Mouse (Mus musculus) cortical plate, adult 2 months (tissue): ENCODE measurements around the gene Arhgap40. TPM values are rescaled to one million over a fixed set of nuclear protein-coding genes. Genes with fewer than 3 reads are reported as not detected.

Experiments used
- H3K27ac ChIP-seq: fragments of 200-500 bp; 2 replicates; pipeline ENCODE4 v1.5.1; 2012; ENCODE audit warnings: low read length, control low read depth, inconsistent platforms; ENCODE audit not compliant: insufficient read depth
- H3K4me1 ChIP-seq: fragments of 200-500 bp; 2 replicates; pipeline ENCODE4 v1.6.1; 2011; ENCODE audit warnings: low read length; ENCODE audit not compliant: control insufficient read depth, insufficient read depth
- H3K4me3 ChIP-seq: fragments of 200-500 bp; 2 replicates; pipeline ENCODE4 v1.5.1; 2011; ENCODE audit warnings: mild to moderate bottlenecking, low read length, control low read depth; ENCODE audit not compliant: insufficient read depth
- CTCF ChIP-seq: fragments of 200-500 bp; IDR thresholded peaks from 2 replicates; pipeline ENCODE4 v1.5.1; 2011; ENCODE audit warnings: mild to moderate bottlenecking, control low read depth, low read length; ENCODE audit not compliant: insufficient read depth; ENCODE audit errors: extremely low read depth
- POLR2A ChIP-seq: fragments of 200-500 bp; IDR thresholded peaks from 2 replicates; pipeline ENCODE4 v1.6.1; 2011; ENCODE audit warnings: mild to moderate bottlenecking, low read length, control low read depth; ENCODE audit not compliant: insufficient read depth; ENCODE audit errors: extremely low read depth
- polyA plus RNA-seq: library from polyadenylated mRNA; depleted of rRNA; stranded (reverse); fragments of >200 nt; gene quantifications from 2 replicates; pipeline ENCODE4 v1.2.3, GENCODE M21; 2012; rRNA removed

Gene Arhgap40
- polyA plus RNA-seq, 1 experiment: 1.3 TPM

DNA sequence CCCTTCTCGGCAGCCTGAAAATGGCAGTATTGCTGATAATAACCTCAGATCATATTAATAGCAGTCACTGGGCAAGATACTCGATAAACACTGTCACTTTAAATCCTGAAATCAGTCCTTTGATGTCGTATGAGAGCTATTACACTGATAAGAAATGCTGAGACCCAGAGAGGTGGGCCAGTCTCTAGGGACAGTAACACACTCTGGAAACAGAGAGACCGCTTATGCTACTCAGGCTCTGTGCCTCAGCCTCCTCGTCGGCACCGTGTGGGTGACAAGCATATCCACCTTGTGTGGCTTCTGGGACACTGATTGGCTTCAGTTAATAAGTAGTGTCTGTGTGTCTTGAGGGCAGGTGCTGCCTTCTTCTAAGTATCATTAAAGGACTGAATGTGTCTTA, 83.0 kb downstream of the Arhgap40 start:
- no peak overlapping the region for H3K27ac ChIP-seq
- no peak overlapping the region for H3K4me3 ChIP-seq

DNA sequence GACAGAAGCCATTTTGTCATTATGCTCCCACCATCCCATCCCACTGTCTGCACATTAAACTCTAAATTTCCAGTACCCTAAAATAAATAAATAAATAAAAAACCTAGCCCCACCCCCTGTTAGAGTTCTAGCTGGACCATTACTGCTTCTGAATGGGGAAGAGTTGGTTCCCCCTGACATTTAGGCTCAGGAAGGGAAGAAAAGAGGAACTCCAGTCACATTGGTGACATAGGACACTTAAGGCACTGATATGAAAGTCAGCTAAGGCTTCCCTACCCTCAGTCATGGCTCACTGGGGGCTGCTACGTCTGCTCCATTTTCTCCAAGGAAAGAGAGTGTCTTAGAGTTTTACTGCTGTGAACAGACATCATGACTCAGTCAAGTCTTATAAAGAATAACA, 84.2 kb downstream of the Arhgap40 start:
- H3K4me3 ChIP-seq: no peak overlapping the region
- no peaks in the 10 kb centered on the region for H3K4me1 ChIP-seq
- H3K27ac ChIP-seq: no peak overlapping the region
- TF ChIP-seq CTCF: no peak
- no peak for TF ChIP-seq POLR2A

More for the DNA sequence above, 83.0 kb downstream of the Arhgap40 start:
- TF ChIP-seq CTCF: no peak
- TF ChIP-seq POLR2A: no peak
- no peaks in the 10 kb centered on the region for H3K4me1 ChIP-seq

Other genes starting within 250 kb of the Arhgap40 start
- gene Lbp, start 206.3 kb upstream of the Arhgap40 start, polyA plus RNA-seq: 1.5 and 5.0 TPM in 2 replicates
- 1,659 and 1,881 TPM in 2 replicates for gene Snhg11, start 137.2 kb upstream of the Arhgap40 start, polyA plus RNA-seq
- gene Ralgapb, start 102.9 kb upstream of the Arhgap40 start, polyA plus RNA-seq: 53.1 and 53.6 TPM in 2 replicates
- not detected in 2 replicates for gene Adig, start 10.2 kb upstream of the Arhgap40 start, polyA plus RNA-seq
- gene Slc32a1, start 98.0 kb downstream of the Arhgap40 start, polyA plus RNA-seq: 73.8 and 87.3 TPM in 2 replicates
- gene Actr5, start 112.1 kb downstream of the Arhgap40 start, polyA plus RNA-seq: 6.9 and 7.4 TPM in 2 replicates
- gene Ppp1r16b, start 152.6 kb downstream of the Arhgap40 start, polyA plus RNA-seq: 51.5 and 55.4 TPM in 2 replicates